Mouse (Mus musculus) liver, adult 2 months (tissue): Measurements from ENCODE around the gene Sowahb.

Source experiments
- CTCF ChIP-seq: fragments of 200-500 bp; IDR thresholded peaks from 2 replicates; pipeline ENCODE4 v1.5.1; 2011; ENCODE audit warnings: low read depth, low read length, control low read depth
- POLR2A ChIP-seq: fragments of 200-500 bp; IDR thresholded peaks from 2 replicates; pipeline ENCODE4 v1.6.1; 2011; ENCODE audit warnings: low read length, control low read depth; ENCODE audit not compliant: insufficient read depth; ENCODE audit errors: extremely low read depth

DNA sequence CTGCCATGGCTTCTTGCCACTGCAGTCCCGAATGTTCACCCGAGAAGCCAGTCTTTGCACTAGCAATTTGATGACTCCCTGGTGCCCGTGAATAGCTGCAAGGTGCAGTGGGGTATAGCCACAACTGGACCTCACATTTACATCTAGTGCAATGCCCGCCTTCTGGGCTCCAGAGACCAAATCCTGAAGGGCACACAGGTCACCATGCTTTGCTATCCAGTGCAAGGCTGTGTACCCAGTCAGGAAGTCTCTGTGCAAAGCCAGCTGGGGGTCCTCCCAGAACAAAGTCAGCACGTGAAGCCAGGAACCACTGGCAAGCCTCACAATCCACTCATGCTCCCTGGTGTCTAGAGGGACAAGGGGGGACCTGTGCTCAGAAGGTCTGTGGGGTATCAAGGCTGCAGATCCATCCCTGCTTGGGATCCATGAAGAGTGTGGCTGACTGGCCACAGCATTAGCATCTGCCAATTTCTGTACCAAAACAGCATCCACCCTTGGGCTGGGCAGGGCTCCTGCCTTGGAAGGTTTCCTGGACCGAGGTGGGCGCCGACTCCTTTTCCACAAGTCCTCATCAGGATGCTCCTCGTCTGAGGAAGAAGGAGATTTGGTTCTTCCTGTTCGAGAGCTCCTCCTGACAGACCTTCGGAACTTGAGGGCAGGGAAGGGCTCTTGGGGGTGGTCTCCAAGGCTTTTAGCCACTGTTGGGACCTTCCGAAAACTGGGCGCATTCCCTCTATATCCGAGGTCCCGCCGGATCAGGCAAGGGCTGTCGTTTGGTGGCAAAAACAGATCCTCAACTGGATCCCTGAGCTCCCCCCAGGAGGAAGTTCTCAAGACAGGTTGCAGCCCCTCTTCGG is 1.8 kb downstream of the Sowahb start:
- TF ChIP-seq POLR2A (no peak), CTCF (no peak)
